Mouse (Mus musculus): ENCODE results near the gene Flnb.

DNA sequence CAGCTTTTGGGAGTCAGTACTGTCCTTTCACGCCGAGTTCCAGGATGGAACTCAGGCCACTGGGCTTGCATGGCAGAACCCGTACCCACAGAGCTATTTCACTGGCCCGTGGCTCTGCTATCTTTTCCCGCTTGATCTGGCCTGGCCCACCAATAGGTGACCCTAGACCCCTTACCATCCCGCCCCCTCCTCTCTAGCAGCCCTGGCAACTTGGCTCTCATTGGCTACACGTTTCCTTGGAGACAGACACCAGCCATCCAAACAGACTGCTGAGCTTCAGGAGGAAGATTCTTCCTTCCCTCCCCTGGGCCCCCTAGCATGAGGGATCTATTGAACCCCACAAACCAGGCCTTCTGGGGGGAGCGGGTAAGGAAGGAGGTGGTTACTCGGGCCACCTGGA is 139.3 kb downstream of the Flnb start, which contains the start of gene Gm45521:
- TF ChIP-seq TCF12 (IDR thresholded peaks at IDR 0.05; ENCODE audit: insufficient read depth, poor library complexity, severe bottlenecking) (no peak), POLR2A (IDR thresholded peaks at IDR 0.05; ENCODE audit: insufficient read length, low read depth) (no peak), MAX (IDR thresholded peaks at IDR 0.05; ENCODE audit: low read depth) (no peak), USF1 (IDR thresholded peaks at IDR 0.05; ENCODE audit: low read depth) (no peak), REST (IDR thresholded peaks at IDR 0.05; ENCODE audit: insufficient read depth, insufficient read length) (no peak), SRF (IDR thresholded peaks at IDR 0.05; ENCODE audit: control insufficient read depth, insufficient read length, low read depth) (no peak), CEBPB (IDR thresholded peaks at IDR 0.05; ENCODE audit: insufficient read depth, poor library complexity, severe bottlenecking) (no peak), MYOG (IDR thresholded peaks at IDR 0.05; ENCODE audit: control insufficient read depth in 1 of 3, insufficient read depth in 1 of 3, insufficient read length in 2 of 3, low read depth in 2 of 3) (no peak), POLR2AphosphoS2 (IDR thresholded peaks at IDR 0.05; ENCODE audit: insufficient read length, low read depth) (no peak)
